Mouse (Mus musculus) T-helper 2 cell (primary cell): Measurements from ENCODE around the gene Sstr2.
"Not testable (repeated sequence)": the region's sequence is repeated elsewhere in the genome, so short reads cannot be mapped to it uniquely, and the experiment has no call there.

Experiments used
- in situ Hi-C: fragments of 300-600 bp; cut with MboI, MseI; formaldehyde crosslinking; loops from one replicate; pipeline ENCODE4 v1.15.1; 2025; ENCODE audit warnings: high pct_unique_total_duplicates

Gene Sstr2

GRCm38 (mm10) chr11:113654561-113655270, 35.6 kb downstream of the Sstr2 start:
- in situ Hi-C loops, result no loop called here

GRCm38 (mm10) chr11:113656511-113656932, 37.4 kb downstream of the Sstr2 start:
- in situ Hi-C loops, result no loop called here

GRCm38 (mm10) chr11:113657221-113657620, 38.1 kb downstream of the Sstr2 start:
- in situ Hi-C loops, result no loop called here

GRCm38 (mm10) chr11:113658319-113658718, 39.2 kb downstream of the Sstr2 start:
- in situ Hi-C loops, result no loop called here

- in situ Hi-C loops, result no loop called here
These were observed 39.6 kb downstream of the Sstr2 start for GRCm38 (mm10) chr11:113658763-113659162.

GRCm38 (mm10) chr11:113660213-113660612, 41.1 kb downstream of the Sstr2 start:
- in situ Hi-C loops, result not testable (repeated sequence)

GRCm38 (mm10) chr11:113660940-113661339, 41.8 kb downstream of the Sstr2 start:
- in situ Hi-C loops, result no loop called here

GRCm38 (mm10) chr11:113661835-113662351, 42.8 kb downstream of the Sstr2 start:
- in situ Hi-C loops, result no loop called here

GRCm38 (mm10) chr11:113664279-113664678, 45.1 kb downstream of the Sstr2 start:
- in situ Hi-C loops, result no loop called here

- in situ Hi-C loops, result no loop called here
These were observed 47.1 kb downstream of the Sstr2 start for GRCm38 (mm10) chr11:113666205-113666604.

- in situ Hi-C loops, result no loop called here
These were observed 47.5 kb downstream of the Sstr2 start for GRCm38 (mm10) chr11:113666648-113667047.

- in situ Hi-C loops, result no loop called here
These were observed 48.0 kb downstream of the Sstr2 start for GRCm38 (mm10) chr11:113667122-113667521.

GRCm38 (mm10) chr11:113667704-113668103, 48.6 kb downstream of the Sstr2 start:
- in situ Hi-C loops, result no loop called here

GRCm38 (mm10) chr11:113668857-113669256, 49.7 kb downstream of the Sstr2 start:
- in situ Hi-C loops, result no loop called here

GRCm38 (mm10) chr11:113669711-113670110, 50.6 kb downstream of the Sstr2 start:
- in situ Hi-C loops, result no loop called here

GRCm38 (mm10) chr11:113673614-113674013, 54.5 kb downstream of the Sstr2 start:
- in situ Hi-C loops, result no loop called here

- in situ Hi-C loops, result no loop called here
These were observed 55.5 kb downstream of the Sstr2 start for GRCm38 (mm10) chr11:113674595-113674994.
